9 mouse cellular contexts compared by ENCODE assay signal in genomic region chr19:34551981-34552380, GRCm38 (mm10). TPM values are rescaled to one million over a fixed set of nuclear protein-coding genes. Genes with fewer than 3 reads are reported as not detected.
A peak's percentile ranks its signal among the peaks of the same experiment; 100 is the strongest.
DNase-seq lines count a peak whose midpoint lies in the region; ATAC-seq and TF ChIP-seq lines count a peak whose summit lies in the region.
"Had no signal": no experiment of that assay in that cellular context is flagged by ENCODE, and none has a peak within 500 bp of the region (broad histone marks: within the 10 kb centered on the region; RNA-seq: fewer than 3 reads in every experiment).

No protein-coding gene starts in this region.

- POLR2A ChIA-PET in Patski (lab: Charles Lee): interaction anchor here (1.7 kb wide), 1 partner anchor 84 kb away, joined by 7 read pairs; no protein-coding TSS in a partner anchor

- peak overlapping the region; percentile 12; the same call in 1 of the 2 replicates for H3K4me3 ChIP-seq in intestine, embryonic 14.5 days (ENCODE audit: low read depth, low read length)

- H3K9ac ChIP-seq in intestine, embryonic 14.5 days (ENCODE audit: low read length): no peak overlapping the region

- TF ChIP-seq CTCF in Patski (IDR thresholded peaks at IDR 0.05): no peak

- peak overlapping the region; percentile 30; the same call in 1 of the 2 replicates for H3K27ac ChIP-seq in intestine, embryonic 14.5 days (ENCODE audit: low read depth)

- peaks cover 17% of the 10 kb centered on the region for H3K4me1 ChIP-seq in intestine, embryonic 14.5 days (replicated peaks; ENCODE audit: control insufficient read depth, insufficient read depth, low read length)

- no peaks in the 10 kb centered on the region; the same call in 1 of the 2 replicates for H3K9me3 ChIP-seq in intestine, embryonic 14.5 days (ENCODE audit: control insufficient read depth, low read length)

- peak overlapping the region; percentile 34 for H3K4me2 ChIP-seq in intestine, embryonic 14.5 days (ENCODE audit: low read length)

- in situ Hi-C loops in Patski (cut with MboI; ENCODE audit: low pct_unique_long_range_greater_than_20kb): no loop called here

- CTCF ChIA-PET in Patski (lab: Charles Lee): interaction anchor here (5.2 to 6.9 kb wide), 2 partner anchors 34 to 76 kb away, joined by 31 to 41 read pairs; no protein-coding TSS in a partner anchor

- ATAC-seq in Patski: peak; percentile 65
- ATAC-seq in intestine, embryonic 14.5 days (replicated peaks; ENCODE audit: low FRiP score, low TSS enrichment, low read depth): no peak
- no peak for ATAC-seq in frontal cortex, adult (ENCODE audit: low TSS enrichment)
- no peak for ATAC-seq in megakaryocyte-erythroid progenitor cell, adult 5-6 weeks (replicated peaks; ENCODE audit: low FRiP score, low TSS enrichment, poor library complexity, severe bottlenecking)

- H3K27me3 ChIP-seq in Patski: no peaks in the 10 kb centered on the region
- no peaks in the 10 kb centered on the region for H3K27me3 ChIP-seq in intestine, embryonic 14.5 days (replicated peaks; ENCODE audit: control insufficient read depth, insufficient read depth, low read length)

- 29% methylated on average over 5 of the region's 5 CpGs for WGBS in intestine, embryonic 14.5 days

- no peaks in the 10 kb centered on the region for H3K36me3 ChIP-seq in intestine, embryonic 14.5 days (ENCODE audit: control insufficient read depth, insufficient read depth, low read length)

- peak; percentile 53 for DNase-seq in gastrocnemius, adult 18-20 months (ENCODE audit: low spot score)
- no peak for DNase-seq in gastrocnemius, postnatal 14 days
- no peak for DNase-seq in Patski (ENCODE audit: low read depth, low spot score)
- DNase-seq in intestine, embryonic 14.5 days (ENCODE audit: low spot score): no peak
- peak; percentile 60 to 75 for DNase-seq in lung, adult 18-20 months
- DNase-seq in T-cell, adult 2 months (ENCODE audit: low spot score): no peak

- intact Hi-C loops in gastrocnemius, postnatal 14 days (cut with DNase I; ENCODE audit: low total_unique reads): no loop called here

RNA-seq across cellular contexts. Expression of gene Ifit2, which starts 1.5 kb away (rescaled TPM):
- total RNA-seq in gastrocnemius, adult 18-20 months (2021): under 1 TPM; 0.62 to 0.85 TPM
- total RNA-seq in gastrocnemius, postnatal 14 days (2021): 1 to 10 TPM; 1.8 to 2.0 TPM
- polyA plus RNA-seq in Patski (2021): 26.0 TPM
- polyA plus RNA-seq in intestine, embryonic 14.5 days (2014; fragmentation: Nextera tagmentation; extraction: Ambion mirVana): 8.9 and 10.3 TPM in 2 replicates
- 7.1 and 7.6 TPM in 2 replicates for total RNA-seq in megakaryocyte-erythroid progenitor cell, adult 5-6 weeks (2014; fragmentation: Nextera tagmentation)
- 13.4 and 15.4 TPM in 2 replicates for total RNA-seq in megakaryocyte-erythroid progenitor cell, adult 5-6 weeks (2017)

RNA-seq across cellular contexts. Expression of gene Lipa, which starts 24.7 kb away (rescaled TPM):
- 1 to 10 TPM; 4.6 to 5.3 TPM for total RNA-seq in gastrocnemius, adult 18-20 months (2021)
- 10 to 100 TPM; 10.3 to 11.2 TPM for total RNA-seq in gastrocnemius, postnatal 14 days (2021)
- polyA plus RNA-seq in Patski (2021): 85.1 TPM
- polyA plus RNA-seq in intestine, embryonic 14.5 days (2014; fragmentation: Nextera tagmentation; extraction: Ambion mirVana): 28.2 and 31.3 TPM in 2 replicates
- 31.6 and 38.3 TPM in 2 replicates for total RNA-seq in megakaryocyte-erythroid progenitor cell, adult 5-6 weeks (2014; fragmentation: Nextera tagmentation)
- 26.1 and 28.3 TPM in 2 replicates for total RNA-seq in megakaryocyte-erythroid progenitor cell, adult 5-6 weeks (2017)

RNA-seq across cellular contexts. Expression of gene Ifit3, which starts 31.4 kb away (rescaled TPM):
- under 1 TPM; 0.71 to 0.88 TPM for total RNA-seq in gastrocnemius, adult 18-20 months (2021)
- total RNA-seq in gastrocnemius, postnatal 14 days (2021): under 1 TPM; 0.68 to 0.78 TPM
- polyA plus RNA-seq in Patski (2021): 29.7 TPM
- 0.60 and 0.90 TPM in 2 replicates for polyA plus RNA-seq in intestine, embryonic 14.5 days (2014; fragmentation: Nextera tagmentation; extraction: Ambion mirVana)
- total RNA-seq in megakaryocyte-erythroid progenitor cell, adult 5-6 weeks (2014; fragmentation: Nextera tagmentation): not detected in 2 replicates
- 0.69 and 1.2 TPM in 2 replicates for total RNA-seq in megakaryocyte-erythroid progenitor cell, adult 5-6 weeks (2017)

RNA-seq across cellular contexts. Expression of gene Ifit1bl1, which starts 49.8 kb away (rescaled TPM):
- total RNA-seq in gastrocnemius, adult 18-20 months (2021): not detected
- under 1 TPM; 0.12 to 0.16 TPM for total RNA-seq in gastrocnemius, postnatal 14 days (2021)
- 0.41 TPM for polyA plus RNA-seq in Patski (2021)
- polyA plus RNA-seq in intestine, embryonic 14.5 days (2014; fragmentation: Nextera tagmentation; extraction: Ambion mirVana): 0.18 TPM in 1 of 2 replicates, not detected in the other
- total RNA-seq in megakaryocyte-erythroid progenitor cell, adult 5-6 weeks (2014; fragmentation: Nextera tagmentation): not detected in 2 replicates
- 0.46 TPM in 1 of 2 replicates, not detected in the other for total RNA-seq in megakaryocyte-erythroid progenitor cell, adult 5-6 weeks (2017)

RNA-seq across cellular contexts. Expression of gene Ifit3b, which starts 55.8 kb away (rescaled TPM):
- 1 to 10 TPM; 1.4 to 2.0 TPM for total RNA-seq in gastrocnemius, adult 18-20 months (2021)
- total RNA-seq in gastrocnemius, postnatal 14 days (2021): under 1 TPM; 0.27 to 0.33 TPM
- polyA plus RNA-seq in Patski (2021): 9.5 TPM
- 0.11 and 0.15 TPM in 2 replicates for polyA plus RNA-seq in intestine, embryonic 14.5 days (2014; fragmentation: Nextera tagmentation; extraction: Ambion mirVana)
- not detected in 2 replicates for total RNA-seq in megakaryocyte-erythroid progenitor cell, adult 5-6 weeks (2014; fragmentation: Nextera tagmentation)
- total RNA-seq in megakaryocyte-erythroid progenitor cell, adult 5-6 weeks (2017): not detected in 2 replicates
- polyA plus RNA-seq: neural tube, embryonic 11.5 days had no signal

Comparison
In these comparisons a context has a peak if more than half of its experiments do, and no peak if none do; other contexts are left out.
1. DNase-seq: peak in gastrocnemius, adult 18-20 months (single experiment) and lung, adult 18-20 months (2 of 2); none in gastrocnemius, postnatal 14 days (single experiment), Patski (single experiment), intestine, embryonic 14.5 days (single experiment) and T-cell, adult 2 months (single experiment).